Mouse (Mus musculus): ENCODE measurements around the gene Macf1.

GRCm38 (mm10) chr4:123687025-123687781, 3.0 kb upstream of the Macf1 start:
- TF ChIP-seq POLR2A (IDR thresholded peaks at IDR 0.05; ENCODE audit: low read depth, low read length) (no peak), CTCF (conservative IDR thresholded peaks at IDR 0.05; ENCODE audit: insufficient read depth, insufficient read length, low read depth, low read length) (no peak)
